Mouse (Mus musculus) midbrain, embryonic 14.5 days (tissue): ENCODE data around the gene Tstd2. TPM values are rescaled to one million over a fixed set of nuclear protein-coding genes. Genes with fewer than 3 reads are reported as not detected.

Source experiments
- ATAC-seq: fragments of 200-750 bp; cut with Nextera tagmentation; 2 replicates; pipeline ENCODE4 v1.8.0; 2017; ENCODE audit warnings: moderate number of reproducible peaks, moderate library complexity; ENCODE audit not compliant: low FRiP score, low TSS enrichment
- DNase-seq: peaks from one replicate; pipeline ENCODE4 v3.0.0-alpha.2; 2015
- H3K27ac ChIP-seq: fragments of 300-500 bp; sonication (generic); replicated peaks from 2 replicates; pipeline ENCODE4 v1.5.1; 2014; ENCODE audit warnings: mild to moderate bottlenecking, low read depth, low read length, moderate library complexity
- H3K27me3 ChIP-seq: fragments of 300-500 bp; sonication (generic); 2 replicates; pipeline ENCODE4 v1.6.1; 2014; ENCODE audit warnings: low read length, control low read depth, mixed read lengths; ENCODE audit not compliant: control insufficient read depth, insufficient read depth
- H3K36me3 ChIP-seq: fragments of 300-500 bp; sonication (generic); 2 replicates; pipeline ENCODE4 v1.6.1; 2014; ENCODE audit warnings: low read length, control low read depth; ENCODE audit not compliant: control insufficient read depth, insufficient read depth
- H3K4me1 ChIP-seq: fragments of 300-500 bp; sonication (generic); 2 replicates; pipeline ENCODE4 v1.6.1; 2014; ENCODE audit warnings: mild to moderate bottlenecking, antibody characterized with exemption, low read length, control low read depth; ENCODE audit not compliant: control insufficient read depth, insufficient read depth
- H3K4me2 ChIP-seq: fragments of 300-500 bp; sonication (generic); 2 replicates; pipeline ENCODE4 v1.6.1; 2014; ENCODE audit warnings: mild to moderate bottlenecking, low read length, moderate library complexity
- H3K4me3 ChIP-seq: fragments of 300-500 bp; sonication (generic); replicated peaks from 2 replicates; pipeline ENCODE4 v1.5.1; 2014; ENCODE audit warnings: low read depth, low read length
- H3K9ac ChIP-seq: fragments of 300-500 bp; sonication (generic); replicated peaks from 2 replicates; pipeline ENCODE4 v1.6.1; 2014; ENCODE audit warnings: mild to moderate bottlenecking, low read length, moderate library complexity
- H3K9me3 ChIP-seq: fragments of 300-500 bp; sonication (generic); 2 replicates; pipeline ENCODE4 v1.6.1; 2016; ENCODE audit warnings: low read length, control low read depth, mixed read lengths; ENCODE audit not compliant: control insufficient read depth
- WGBS: fragments of 180-500 bp; shearing (Covaris S2); extraction: QIAGEN DNeasy Blood & Tissue Kit; methylation state at CpG from one replicate; pipeline ENCODE4 v1.1.7; 2014; 5-methylcytosine and 5-hydroxymethylcytosine counted together
- polyA plus RNA-seq: library from polyadenylated mRNA; unstranded; fragments of >200 nt; fragmentation: Nextera tagmentation; extraction: Ambion mirVana; gene quantifications from 2 replicates; pipeline ENCODE4 v1.2.1, GENCODE M21; 2014

The Tstd2 gene
- polyA plus RNA-seq, 1 experiment from 2014 or later = 24.6 TPM

- Histone ChIP-seq H3K9me3 (no peaks in the 10 kb centered on the region), H3K27me3 (no peaks in the 10 kb centered on the region), H3K4me3 (no peak overlapping the region), H3K36me3 (no peaks in the 10 kb centered on the region), H3K4me2 (no peak overlapping the region), H3K4me1 (no peaks in the 10 kb centered on the region), H3K9ac (no peak overlapping the region), H3K27ac (no peak overlapping the region)
- no peak for ATAC-seq
- no peak for DNase-seq
- 79% methylated on average over 3 of the region's 3 CpGs for WGBS
These were observed 73.5 kb downstream of the Tstd2 start for GRCm38 (mm10) chr4:46064961-46065360.

Other genes starting within 250 kb of the Tstd2 start
- gene Ccdc180, start 248.4 kb downstream of the Tstd2 start, polyA plus RNA-seq = 0.07 and 0.14 TPM in 2 replicates
- gene Tdrd7, start 173.4 kb downstream of the Tstd2 start, polyA plus RNA-seq = 18.8 and 24.7 TPM in 2 replicates
- 0.53 and 0.76 TPM in 2 replicates for gene Tmod1, start 99.8 kb downstream of the Tstd2 start, polyA plus RNA-seq
- 72.7 and 100 TPM in 2 replicates for gene Ncbp1, start 81 bp downstream of the Tstd2 start, polyA plus RNA-seq
- gene Xpa, start 57.6 kb upstream of the Tstd2 start, polyA plus RNA-seq = 33.3 and 34.5 TPM in 2 replicates
- gene Foxe1, start 204.9 kb upstream of the Tstd2 start, polyA plus RNA-seq = not detected in 2 replicates